Mouse (Mus musculus) cerebellum, adult 8-10 months (tissue): ENCODE results near the gene Espl1.

Experiments
- DNase-seq: peaks from one replicate; pipeline ENCODE4 v3.0.0; 2022

Gene Espl1

DNA sequence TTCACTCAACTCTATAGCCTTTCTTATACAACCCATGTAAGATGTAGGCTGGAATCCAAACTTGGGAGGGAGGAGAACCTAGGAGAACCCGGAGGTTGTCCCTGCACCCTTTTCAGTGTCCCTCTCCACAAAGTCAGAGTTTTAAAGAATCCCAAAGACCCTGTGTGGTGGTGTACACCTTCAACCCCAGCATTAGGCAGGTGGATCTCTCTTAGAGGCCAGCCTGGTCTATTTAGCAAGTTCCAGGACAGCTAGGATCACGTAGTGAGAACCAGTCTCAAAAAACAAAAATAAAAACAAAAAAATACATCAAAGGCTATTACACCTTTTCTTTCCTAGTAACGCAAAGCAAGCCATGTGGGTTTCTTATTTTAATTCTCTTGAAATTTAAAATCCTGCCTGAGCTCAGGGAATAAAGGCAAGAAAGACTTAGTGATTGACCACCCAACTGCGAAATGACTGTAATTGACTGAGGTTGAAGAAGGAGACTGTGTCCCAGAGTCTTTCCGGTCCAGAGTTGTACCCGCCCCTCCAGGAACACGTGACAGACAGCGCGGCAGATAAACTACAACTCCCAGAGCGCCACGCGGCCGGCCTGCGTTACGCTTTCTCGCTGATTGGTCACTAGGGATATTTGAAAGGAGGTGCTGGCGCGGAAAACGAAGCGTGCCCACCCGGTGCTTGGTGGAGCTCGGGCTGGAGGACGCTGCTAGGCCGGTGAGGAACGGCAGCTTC is at the start of gene Espl1:
Gene Espl1, plus strand, starts transcription at position 634 of the 735 bp plus-strand sequence.
- DNase-seq: peak; percentile 91

DNA sequence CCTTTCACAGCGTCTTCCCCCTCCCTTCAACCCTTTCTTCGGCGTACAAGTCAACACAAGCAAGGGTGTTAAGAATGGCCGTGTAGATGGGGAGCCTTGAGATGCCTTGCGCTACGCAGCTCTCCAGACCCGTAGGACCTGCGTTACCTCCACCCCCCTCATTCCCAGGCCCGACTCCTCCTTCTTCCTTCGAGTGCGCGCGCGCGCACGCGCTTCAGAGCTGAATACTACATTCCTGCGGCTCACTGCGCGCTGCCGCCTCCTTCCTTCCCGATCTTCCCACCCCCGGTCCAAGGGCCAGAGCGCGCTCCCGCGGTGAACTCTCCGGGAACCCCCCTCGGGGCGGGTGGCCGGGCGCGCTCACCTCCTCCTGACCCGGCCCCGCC is 49.2 kb upstream of the Espl1 start:
- DNase-seq: peak; percentile 89

DNA sequence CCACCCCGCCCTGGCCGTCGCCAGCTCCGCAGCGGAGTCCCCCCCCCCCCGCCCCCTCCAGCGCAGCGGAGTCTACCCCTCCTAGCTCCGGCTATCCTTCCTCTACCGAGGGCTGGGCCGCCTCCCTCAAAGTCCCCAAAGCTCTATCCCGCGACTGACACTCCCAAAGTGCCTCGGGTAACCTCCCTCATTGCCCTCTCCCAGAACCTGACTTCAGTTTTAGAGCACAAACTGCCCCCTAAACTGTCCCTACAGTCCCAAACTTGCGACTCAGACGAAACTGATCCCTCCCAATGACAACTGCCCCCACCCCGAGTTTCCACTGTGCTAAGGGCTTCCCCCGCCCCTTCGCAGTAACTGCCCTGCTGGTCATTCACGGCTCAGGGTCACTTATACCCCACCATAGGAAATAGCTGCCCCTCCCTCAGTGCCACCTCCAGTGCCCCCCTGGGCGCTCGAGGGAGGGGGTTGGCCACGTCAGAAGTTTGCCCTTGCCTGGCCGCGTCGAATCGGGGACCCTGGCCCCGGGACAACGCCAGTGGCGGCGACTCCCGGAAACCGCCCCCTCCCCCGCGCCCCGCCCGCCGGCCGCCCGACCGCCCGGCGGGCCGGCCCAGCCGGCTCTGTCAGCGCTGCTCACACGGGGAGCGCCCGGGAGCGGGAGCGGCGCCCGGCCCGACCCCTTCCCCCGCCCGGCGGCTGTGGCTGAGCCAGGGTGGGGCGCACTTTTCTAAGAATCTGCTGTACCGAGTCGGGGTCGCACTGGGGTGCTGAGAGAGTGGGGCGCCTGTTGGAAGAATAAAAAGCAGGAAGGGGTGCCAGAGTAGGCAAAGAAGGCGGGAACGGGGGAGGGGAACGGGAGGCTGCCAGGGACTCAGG is 48.6 kb upstream of the Espl1 start:
- peak; percentile 52 for DNase-seq

DNA sequence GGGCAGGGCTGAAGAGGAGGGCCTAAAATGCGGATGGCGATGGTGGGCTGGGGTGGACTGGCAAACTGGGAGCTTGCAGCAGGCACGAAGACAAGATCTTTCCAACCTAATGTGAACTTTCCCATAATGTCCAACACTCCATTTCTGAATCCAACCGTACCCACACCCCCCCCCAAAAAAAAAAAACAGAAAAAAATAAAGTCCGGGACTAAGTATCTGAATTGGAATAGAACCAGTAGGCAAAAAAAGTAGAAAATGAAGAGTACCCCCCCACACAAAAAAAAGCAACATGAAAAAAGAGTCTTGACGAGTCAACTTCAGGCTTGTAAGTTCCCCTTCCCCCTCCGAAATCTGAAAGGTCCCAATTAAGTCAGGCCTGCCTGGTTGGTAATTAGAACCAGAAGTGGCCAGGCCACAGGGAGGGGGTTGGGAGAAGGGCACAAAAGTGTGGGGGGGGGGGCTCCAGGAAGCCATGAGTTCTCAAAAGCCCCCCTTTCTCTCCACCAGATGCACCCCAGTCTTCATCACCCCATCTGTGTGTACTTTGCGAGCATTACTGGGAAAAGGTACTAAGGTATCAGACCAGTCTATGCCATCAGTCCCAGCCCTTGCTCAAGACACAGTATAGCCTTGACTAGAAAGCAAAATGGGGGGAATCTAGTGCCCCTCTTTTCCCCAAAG is 47.8 kb upstream of the Espl1 start:
- DNase-seq: no peak

DNA sequence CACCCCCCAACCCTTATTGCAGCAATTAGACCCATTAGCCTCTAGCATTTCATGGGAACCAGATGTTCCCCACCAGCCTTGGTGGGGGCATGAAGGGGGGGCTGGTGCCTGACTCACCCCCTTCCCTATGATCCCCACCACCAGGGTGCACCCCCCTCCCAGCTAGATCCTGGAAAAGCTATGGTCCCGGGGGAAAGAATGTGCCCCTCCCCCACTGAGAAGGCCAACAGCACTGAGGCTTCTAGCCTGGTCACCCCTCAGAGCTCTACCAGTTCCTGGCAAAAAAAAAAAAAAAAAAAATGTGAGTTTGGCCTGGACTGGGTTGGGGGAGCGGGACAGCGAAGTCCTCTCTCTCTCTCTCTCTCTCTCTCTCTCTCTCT is 47.3 kb upstream of the Espl1 start:
- no peak for DNase-seq

DNA sequence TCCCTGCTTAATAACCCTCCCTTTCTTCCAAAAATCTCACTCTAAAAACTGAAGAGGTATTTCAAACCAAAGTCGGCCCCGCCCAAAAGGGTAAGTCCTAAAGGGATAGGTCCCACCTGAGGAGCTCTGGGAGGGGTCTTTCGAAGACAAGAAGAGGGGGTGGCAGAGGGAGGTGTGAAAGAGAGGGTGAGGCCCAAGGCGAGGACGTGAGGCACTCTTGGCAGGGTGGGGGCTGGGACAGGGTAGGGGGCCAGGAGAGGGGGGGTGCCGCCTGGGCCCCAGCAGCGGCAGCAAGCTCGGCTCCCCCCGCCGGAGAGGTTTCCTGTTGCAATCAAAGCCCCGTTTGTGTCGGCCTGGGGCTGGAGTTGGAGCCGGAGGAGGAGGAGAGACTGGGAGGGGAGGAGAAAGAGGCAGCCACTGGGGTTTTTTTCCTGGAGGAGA is 46.8 kb upstream of the Espl1 start:
- no peak for DNase-seq

DNA sequence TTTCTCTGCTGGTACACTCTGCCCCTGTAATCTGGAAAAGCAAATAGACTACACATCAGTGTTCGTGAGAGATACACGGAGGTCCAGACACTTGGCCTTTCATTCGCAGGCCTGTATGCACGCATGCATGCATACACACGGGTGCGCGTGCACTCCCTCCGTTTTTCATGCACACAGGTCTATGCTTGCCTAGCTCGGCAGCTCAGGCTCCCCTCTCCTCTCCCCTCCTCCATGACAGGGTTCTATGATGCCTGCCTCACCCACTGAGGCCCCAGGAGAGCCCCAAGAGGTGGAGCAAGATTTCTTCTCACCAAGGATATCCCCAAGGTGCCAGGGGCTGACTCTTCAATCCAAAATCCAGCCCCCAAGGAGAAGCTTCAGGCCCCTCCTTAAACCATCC is 46.1 kb upstream of the Espl1 start:
- DNase-seq: no peak

DNA sequence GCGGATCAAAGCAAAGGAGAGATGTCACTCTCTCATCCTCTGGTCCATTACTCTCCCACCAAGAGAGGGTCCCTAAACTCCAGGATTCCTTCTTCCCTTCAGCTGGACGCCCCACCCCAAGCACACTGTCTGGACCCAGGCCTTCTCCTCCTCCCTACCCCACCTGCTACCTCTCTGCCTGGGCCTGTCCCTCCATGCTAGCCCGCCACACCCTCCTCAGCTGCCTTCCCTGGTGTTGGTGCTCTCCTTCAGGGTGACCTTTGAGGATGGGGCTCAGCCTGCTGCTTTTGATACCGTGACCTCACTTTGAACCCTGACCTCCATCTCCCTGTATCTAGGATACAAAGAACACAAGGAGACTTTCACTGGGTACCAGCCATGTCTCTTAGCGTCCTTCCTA is 45.5 kb upstream of the Espl1 start:
- DNase-seq: no peak

DNA sequence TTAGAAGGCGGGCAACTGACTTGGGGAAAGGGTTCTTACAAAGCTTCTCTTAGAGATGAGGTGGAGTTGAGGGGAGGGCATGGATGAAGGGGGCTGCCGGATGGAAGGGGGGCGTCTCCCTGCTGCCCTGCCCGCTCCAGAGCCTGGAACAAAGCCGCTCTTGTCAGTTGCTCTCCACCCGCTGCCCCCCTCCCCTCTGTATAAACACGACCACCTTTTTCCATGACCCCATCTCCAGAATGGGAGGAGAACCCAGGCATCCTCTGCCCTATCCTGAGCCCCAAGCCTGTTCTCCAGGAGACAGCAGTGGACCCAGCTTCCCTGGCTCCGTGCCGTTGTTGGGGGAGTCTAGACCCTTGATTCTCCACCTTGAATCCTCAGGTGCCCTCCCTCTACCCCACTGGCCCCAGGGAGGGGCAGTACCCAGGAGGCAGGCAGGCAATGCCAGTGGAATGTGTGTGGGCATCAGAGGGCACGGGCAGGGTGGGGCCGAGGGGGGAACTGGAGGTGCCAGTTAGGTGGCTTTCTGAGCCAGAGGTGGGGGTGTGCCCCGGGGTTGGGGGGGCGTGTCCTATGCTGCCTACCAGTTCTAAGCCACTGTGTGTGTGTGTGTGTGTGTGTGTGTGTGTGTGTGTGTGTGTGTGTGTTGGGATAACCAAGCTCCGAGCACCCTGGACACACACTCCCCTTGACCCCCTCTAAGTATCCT is 40.4 kb upstream of the Espl1 start:
- DNase-seq: no peak

DNA sequence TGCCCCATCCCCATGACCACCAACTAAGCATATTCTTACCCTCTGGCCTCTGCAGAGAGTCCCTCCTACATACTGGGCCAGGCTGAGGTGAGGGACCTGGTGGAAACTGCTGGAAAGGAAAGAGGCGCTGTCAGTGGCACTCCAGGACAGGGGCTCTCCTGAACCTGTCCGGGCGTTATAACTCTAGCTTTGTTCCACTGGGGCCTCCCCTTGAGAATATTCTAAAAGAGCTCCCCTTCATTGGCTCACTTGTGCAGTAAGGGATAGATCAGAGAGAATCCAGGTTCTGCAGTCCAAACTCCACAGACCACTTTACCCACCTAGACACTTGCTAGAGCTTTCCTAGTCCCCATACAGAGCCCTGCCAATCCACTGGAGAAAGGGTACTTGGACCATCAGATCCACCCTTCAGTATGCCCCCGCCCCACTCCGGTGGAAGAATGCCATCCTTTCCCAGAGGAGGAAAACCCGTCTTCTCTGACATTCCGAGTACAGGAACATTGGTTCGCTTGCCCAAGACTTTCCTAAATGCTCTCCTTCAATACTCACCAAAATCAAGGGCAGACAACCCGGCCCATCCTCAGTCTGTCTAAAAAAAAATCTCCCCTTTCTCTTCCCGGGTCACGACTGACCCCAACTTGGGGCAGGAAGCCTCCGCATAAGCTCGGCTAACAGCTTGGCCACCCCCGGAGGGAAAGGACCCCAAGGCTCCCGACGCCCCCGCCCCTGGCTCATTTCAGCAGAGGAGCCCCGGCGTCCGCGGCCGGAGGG is 39.5 kb upstream of the Espl1 start:
- no peak for DNase-seq

DNA sequence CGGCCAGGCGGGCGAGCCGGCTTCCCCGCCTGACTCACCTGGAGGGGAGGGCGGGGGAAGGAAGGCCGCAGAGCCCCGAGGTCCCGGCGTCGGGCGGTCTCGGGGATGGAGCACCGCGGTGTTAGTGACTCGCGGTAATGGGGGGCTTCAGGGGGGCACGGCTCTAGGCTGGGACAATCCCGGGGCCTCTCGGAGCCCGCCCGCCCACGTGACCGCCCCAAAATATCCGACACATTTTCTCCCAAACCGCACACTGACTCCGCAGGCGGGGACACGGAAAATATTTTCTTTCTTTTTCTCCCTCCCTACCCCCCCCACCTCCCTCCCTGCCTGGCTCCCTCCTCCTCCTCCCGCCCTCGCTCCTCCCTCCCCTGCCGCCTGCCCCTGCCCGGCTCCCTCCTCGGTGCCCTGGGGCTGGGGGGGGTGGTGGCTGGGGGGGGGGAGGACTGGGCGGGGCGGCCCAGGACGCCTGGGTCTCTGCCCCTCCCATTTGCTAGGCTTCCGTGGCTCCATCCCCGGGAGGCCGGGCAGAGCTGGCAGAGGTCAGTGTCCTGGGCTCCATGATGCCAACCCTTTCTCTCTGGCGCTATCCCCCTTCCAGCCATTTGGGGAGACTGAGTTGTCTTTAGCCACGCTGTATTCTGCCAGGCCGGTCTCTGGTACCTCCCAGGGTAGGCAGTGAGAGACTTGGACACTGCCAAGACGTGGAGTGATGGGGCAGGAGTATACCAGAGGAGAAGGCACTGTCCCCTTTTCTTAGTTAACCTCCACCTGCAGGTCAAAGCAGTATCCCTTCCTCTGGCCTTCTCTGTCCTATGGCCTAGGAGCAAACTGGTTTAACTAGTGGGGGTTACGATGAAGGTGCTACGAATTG is 38.6 kb upstream of the Espl1 start, which contains the start of gene Rarg:
Gene Rarg, minus strand, starts transcription at position 316 of the 874 bp plus-strand sequence.
- peak; percentile 71 for DNase-seq

DNA sequence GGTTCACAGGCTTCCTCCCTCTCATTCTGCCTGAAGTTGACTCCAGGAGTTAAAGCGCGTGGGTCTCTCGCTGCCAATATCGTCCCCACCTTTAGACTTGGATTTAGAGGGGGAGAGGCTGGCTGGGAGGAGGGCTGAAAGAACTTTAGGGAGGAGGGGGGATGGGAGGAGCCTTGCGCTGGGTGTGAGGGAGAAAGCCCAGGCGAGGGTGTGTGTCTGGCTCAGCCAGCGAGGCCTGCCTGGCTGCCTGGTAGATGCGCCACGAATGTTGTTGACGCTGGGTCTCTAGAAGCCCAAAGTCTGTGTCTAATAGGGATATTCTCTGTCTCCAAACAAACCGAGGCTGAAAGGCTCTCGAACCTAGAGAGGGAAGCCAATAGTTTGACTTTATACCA is 38.0 kb upstream of the Espl1 start:
- DNase-seq: peak; percentile 57

DNA sequence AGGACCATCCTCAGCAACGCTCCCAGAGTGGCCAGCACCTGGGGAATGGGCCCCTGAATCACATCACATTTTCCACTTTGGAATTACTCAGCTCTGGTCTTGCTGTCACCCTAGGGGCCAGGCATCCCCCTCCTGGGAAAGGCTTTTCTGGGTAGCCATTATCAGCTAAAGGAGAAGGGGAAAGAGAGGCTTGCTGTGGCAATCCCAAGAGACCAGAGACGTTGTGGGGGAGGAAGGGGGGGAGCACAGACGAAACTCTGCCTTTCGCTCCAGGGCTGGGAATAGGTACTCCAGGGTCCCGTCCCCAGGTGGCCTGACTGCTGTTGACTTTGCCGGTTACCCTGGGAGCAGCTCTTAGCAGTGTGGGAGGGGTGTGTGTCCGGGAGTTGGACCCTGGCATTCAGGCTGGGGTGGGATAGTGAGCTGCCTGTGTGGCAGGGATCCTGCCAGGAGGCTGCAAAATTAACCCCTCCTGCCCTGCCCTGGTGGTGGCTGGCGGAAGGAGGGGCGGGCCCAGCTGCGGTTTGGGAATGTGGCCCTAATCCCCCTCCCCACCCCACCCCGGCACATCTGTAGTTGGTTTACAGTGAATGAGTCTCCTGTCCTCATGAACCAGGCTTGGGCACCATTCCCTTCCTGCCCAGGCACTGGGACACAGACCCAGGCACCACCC is 37.3 kb upstream of the Espl1 start:
- no peak for DNase-seq

DNA sequence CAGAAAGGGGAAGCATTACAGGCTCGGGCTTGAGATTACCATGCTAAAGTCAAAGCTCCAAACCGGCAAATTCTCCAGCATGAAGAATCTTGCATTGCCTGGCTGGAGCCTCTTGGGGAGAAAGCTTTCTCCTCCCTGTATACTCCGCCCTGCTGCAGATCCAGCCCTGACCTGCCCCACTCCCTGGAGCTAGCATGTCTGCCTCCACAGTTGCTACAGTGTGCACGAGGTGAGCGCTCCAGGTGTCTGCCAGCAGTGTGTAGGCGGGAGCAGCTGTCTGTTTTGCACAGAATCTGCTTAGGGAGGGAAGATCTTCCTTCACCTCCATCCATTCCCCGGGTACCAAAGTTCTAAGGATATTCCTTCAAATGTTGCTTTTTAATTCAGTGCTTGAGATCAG is 33.5 kb upstream of the Espl1 start:
- no peak for DNase-seq

DNA sequence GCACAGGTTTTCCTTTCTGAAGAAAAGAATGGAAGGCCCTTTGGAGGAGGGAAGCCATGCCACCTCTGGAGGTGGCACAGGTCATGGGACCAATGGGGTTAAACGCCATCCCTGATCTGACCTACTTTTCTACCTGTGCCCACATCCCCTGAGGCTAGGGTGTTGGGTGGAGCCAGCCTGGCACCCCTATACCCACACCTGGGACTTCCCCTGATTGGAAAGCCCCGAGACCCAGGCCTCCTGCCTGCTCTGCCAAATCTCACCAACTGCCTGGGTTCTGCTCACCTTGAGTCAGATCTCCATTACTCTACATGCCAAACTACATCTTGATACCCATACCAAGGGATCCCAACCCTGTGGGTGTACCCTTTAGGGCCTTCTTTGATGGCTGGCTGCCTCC is 33.0 kb upstream of the Espl1 start:
- DNase-seq: no peak

DNA sequence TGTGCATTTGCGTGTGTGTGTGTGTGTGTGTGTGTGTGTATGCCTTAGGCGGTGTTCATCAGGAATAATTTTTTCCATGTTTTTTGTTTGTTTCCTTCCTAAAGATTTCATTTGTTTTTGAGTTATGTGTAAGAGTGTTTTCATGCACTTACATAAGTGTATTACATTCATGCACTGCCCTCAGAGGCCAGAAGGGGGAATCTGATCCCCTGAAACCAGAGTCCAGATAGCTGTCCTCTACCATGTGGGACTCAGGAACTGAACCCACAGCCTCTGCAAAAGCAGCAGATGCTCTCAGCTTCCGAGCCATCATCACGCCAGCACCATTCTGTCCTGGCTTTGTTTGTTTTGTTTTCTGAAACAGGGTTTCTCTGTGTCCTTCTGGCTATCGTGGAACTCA is 30.5 kb upstream of the Espl1 start:
- DNase-seq: no peak

DNA sequence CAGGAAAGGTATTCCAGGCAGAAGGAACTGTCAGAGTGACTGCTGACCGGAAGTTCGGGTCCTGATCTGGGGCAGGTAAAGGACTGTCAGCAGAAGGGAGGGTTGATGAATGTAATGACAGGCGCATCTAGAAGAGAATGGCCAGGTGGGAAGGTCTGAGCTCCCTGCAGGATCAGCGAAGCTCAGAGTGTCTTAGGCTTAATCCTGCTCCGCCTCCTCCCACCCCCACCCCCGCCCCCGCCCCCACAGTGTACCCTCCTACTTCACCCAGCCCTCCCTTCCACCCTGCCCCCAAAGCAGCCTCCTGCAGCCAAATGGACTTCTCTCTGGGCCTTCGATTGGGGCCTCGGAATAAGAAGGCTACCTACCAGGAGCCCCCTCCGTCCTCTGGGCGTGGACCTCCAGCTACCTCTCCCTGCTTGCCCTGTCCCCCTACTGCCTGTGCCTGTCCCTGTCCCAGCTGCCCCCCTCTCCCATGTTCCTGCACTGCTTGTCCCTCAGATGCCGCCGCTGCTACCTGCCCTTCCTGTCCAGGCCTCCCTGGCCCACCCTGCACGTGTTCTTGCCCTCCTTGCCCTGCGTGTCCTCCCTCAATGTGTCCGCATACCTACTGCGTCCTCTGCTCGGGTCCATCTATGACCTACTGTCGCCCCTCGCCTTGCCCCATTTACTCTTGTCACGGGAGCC is 25.6 kb upstream of the Espl1 start, which contains the start of gene Gm9918:
Gene Gm9918, plus strand, starts transcription at position 290 of the 687 bp plus-strand sequence.
- no peak for DNase-seq

DNA sequence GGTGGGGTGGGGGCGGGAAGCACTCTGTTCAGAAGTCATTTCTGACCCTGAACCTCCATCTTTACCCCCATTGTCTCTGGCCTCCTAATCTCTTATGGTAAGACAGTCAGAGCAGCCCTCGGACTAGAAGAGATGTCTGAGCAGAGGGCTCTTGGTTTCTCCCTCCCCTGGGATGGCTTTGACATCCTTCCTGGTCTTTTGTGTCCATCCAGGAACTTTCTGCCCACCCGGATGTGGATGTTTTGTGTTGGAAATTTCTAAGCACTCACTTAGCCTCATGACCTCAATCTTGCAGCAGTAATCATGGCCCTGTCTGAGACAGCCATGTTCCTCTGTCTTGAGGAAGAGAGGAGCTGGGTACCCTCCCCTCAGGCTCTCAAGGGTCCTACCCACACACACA is 24.6 kb upstream of the Espl1 start:
- DNase-seq: no peak

DNA sequence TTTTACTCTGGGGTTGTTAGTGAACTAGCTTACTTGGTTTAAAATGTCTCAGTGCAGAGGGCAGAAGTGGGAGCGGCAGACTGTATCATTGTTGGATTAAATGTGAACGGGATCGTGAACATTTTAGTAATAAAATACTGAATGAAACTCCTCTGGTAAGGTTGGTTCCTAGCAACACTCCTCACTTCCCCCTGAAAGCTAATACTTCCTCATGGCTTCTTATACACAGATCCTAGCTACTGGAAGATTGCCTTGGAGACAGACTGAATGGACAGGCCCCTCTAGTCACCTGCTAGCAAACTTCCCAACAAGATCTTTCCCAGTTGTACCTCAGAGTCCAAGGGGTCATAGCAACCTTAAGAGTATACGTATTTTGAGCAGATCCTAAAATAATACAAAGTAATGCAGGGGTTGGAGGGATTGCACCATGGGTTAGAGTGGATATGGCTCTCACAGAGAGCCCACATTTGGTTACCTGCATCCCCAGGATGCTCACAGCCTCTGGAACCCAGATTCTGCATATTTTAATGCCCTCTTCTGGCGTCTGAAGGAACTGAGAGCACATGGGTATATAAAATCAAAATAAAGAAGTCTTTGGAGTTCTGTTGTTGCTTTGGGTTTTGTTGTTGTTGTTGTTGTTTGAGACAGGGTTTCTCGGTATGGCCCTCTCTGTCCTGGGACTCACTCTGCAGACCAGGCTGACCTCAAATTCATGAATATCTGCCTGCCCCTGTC is 21.9 kb upstream of the Espl1 start:
- DNase-seq: no peak
